Mouse (Mus musculus): Measurements from ENCODE around the gene Lrrc10b.

GRCm38 (mm10) chr19:10469171-10469658 is 11.9 kb upstream of the Lrrc10b start:
- no peak for TF ChIP-seq POLR2A (IDR thresholded peaks at IDR 0.05; ENCODE audit: low read depth, low read length)
- TF ChIP-seq CTCF (IDR thresholded peaks at IDR 0.05; ENCODE audit: borderline replicate concordance, insufficient read depth, low read length), result no peak

Measured in embryonic fibroblast, embryonic 13.5 days (primary cell).